Mouse (Mus musculus) brown adipose tissue, adult 24 weeks (tissue): ENCODE data around the gene Cbr1. TPM values are rescaled to one million over a fixed set of nuclear protein-coding genes. Genes with fewer than 3 reads are reported as not detected.
"Not testable (repeated sequence)": the region's sequence is repeated elsewhere in the genome, so short reads cannot be mapped to it uniquely, and the experiment has no call there.

ENCODE experiments used
- H3K27ac ChIP-seq: fragments of 200-500 bp; replicated peaks from 2 replicates; pipeline ENCODE4 v1.5.1; 2012; ENCODE audit warnings: low read depth, mild to moderate bottlenecking, low read length
- H3K4me1 ChIP-seq: fragments of 200-500 bp; 2 replicates; pipeline ENCODE4 v1.6.1; 2012; ENCODE audit warnings: low read length, mixed read lengths; ENCODE audit not compliant: control insufficient read depth, insufficient read depth, insufficient read length
- H3K4me3 ChIP-seq: fragments of 200-500 bp; 2 replicates; pipeline ENCODE4 v1.5.1; 2012; ENCODE audit warnings: low read depth, mild to moderate bottlenecking, low read length, moderate library complexity; ENCODE audit not compliant: insufficient read depth
- polyA plus RNA-seq: library from polyadenylated mRNA; stranded (reverse); fragments of >200 nt; gene quantifications from 2 replicates; pipeline ENCODE4 v1.2.4, GENCODE M21; 2012; ENCODE audit not compliant: missing spikeins, insufficient read depth, insufficient read length

Cbr1 gene
- polyA plus RNA-seq, 1 experiment: 91.1 TPM

GRCm38 (mm10) chr16:93615118-93615870 lies 9.6 kb downstream of the Cbr1 start:
- Histone ChIP-seq H3K27ac (no peak overlapping the region), H3K4me3 (no peak overlapping the region), H3K4me1 (no peaks in the 10 kb centered on the region)

- H3K4me3 ChIP-seq, H3K4me1 ChIP-seq: not testable (repeated sequence)
- H3K27ac ChIP-seq: peak overlapping the region; percentile 33; the same call in 1 of the 2 replicates
These were observed 18.1 kb downstream of the Cbr1 start for GRCm38 (mm10) chr16:93623759-93624158.

- peak overlapping the region; percentile 39; the same call in 1 of the 2 replicates for H3K27ac ChIP-seq
- no peak overlapping the region for H3K4me3 ChIP-seq
- peaks cover 2% of the 10 kb centered on the region; the same call in 1 of the 2 replicates for H3K4me1 ChIP-seq
These were observed 19.0 kb downstream of the Cbr1 start for GRCm38 (mm10) chr16:93624671-93625070.

GRCm38 (mm10) chr16:93626745-93627144 lies 21.1 kb downstream of the Cbr1 start:
- no peak overlapping the region for H3K4me3 ChIP-seq
- H3K27ac ChIP-seq: no peak overlapping the region
- H3K4me1 ChIP-seq: peaks cover 2% of the 10 kb centered on the region; the same call in 1 of the 2 replicates

GRCm38 (mm10) chr16:93627761-93628400 lies 22.2 kb downstream of the Cbr1 start, which contains the start of gene Gm5678:
Gene Gm5678 (plus strand): TSS chr16:93628097.
- H3K4me3 ChIP-seq: no peak within 1 kb of the TSS
- H3K27ac ChIP-seq: no peak within 1 kb of the TSS
- peaks cover 2% of the 10 kb centered on the region; the same call in 1 of the 2 replicates for H3K4me1 ChIP-seq

- no peak overlapping the region for H3K27ac ChIP-seq
- no peaks in the 10 kb centered on the region for H3K4me1 ChIP-seq
- H3K4me3 ChIP-seq: no peak overlapping the region
These were observed 38.4 kb downstream of the Cbr1 start for GRCm38 (mm10) chr16:93644006-93644405.

GRCm38 (mm10) chr16:93648441-93649183 lies 43.0 kb downstream of the Cbr1 start:
- Histone ChIP-seq H3K4me3 (no peak overlapping the region), H3K4me1 (no peaks in the 10 kb centered on the region), H3K27ac (no peak overlapping the region)

Other genes starting within 250 kb of the Cbr1 start
- gene Setd4, start 1.8 kb upstream of the Cbr1 start, polyA plus RNA-seq: 2.4 and 4.6 TPM in 2 replicates
- gene Gm5678, start 22.2 kb downstream of the Cbr1 start, polyA plus RNA-seq: not detected in 2 replicates
- gene Cbr3, start 77.4 kb downstream of the Cbr1 start, polyA plus RNA-seq: 7.2 TPM in 2 replicates
- gene Dop1b, start 106.1 kb downstream of the Cbr1 start, polyA plus RNA-seq: 18.9 and 24.0 TPM in 2 replicates
- gene Morc3, start 226.3 kb downstream of the Cbr1 start, polyA plus RNA-seq: 9.4 and 9.7 TPM in 2 replicates